Mouse (Mus musculus) lung, postnatal 36 days (tissue): Measurements from ENCODE around the gene Vwa8.
"Not testable (repeated sequence)": the region's sequence is repeated elsewhere in the genome, so short reads cannot be mapped to it uniquely, and the experiment has no call there.

Experiments
- DNase-seq: peaks from one replicate; pipeline ENCODE4 v3.0.0; 2022; ENCODE audit warnings: mixed read lengths

The Vwa8 gene

GRCm38 (mm10) chr14:78885915-78886534 lies 37.2 kb downstream of the Vwa8 start:
- no peak for DNase-seq

GRCm38 (mm10) chr14:78886566-78887234 lies 37.8 kb downstream of the Vwa8 start:
- DNase-seq = peak; percentile 10

- DNase-seq = not testable (repeated sequence)
These were observed 38.6 kb downstream of the Vwa8 start for GRCm38 (mm10) chr14:78887494-78887893.

- DNase-seq = no peak
These were observed 46.6 kb downstream of the Vwa8 start for GRCm38 (mm10) chr14:78895496-78895895.

- peak; percentile 56 for DNase-seq
These were observed 47.4 kb downstream of the Vwa8 start for GRCm38 (mm10) chr14:78896252-78896651.

GRCm38 (mm10) chr14:78900770-78901169 lies 51.9 kb downstream of the Vwa8 start:
- peak; percentile 23 for DNase-seq

- no peak for DNase-seq
These were observed 59.5 kb downstream of the Vwa8 start for GRCm38 (mm10) chr14:78908205-78908863.

- no peak for DNase-seq
These were observed 63.2 kb downstream of the Vwa8 start for GRCm38 (mm10) chr14:78912076-78912475.

GRCm38 (mm10) chr14:78914180-78914579 lies 65.3 kb downstream of the Vwa8 start:
- peak; percentile 21 for DNase-seq

- DNase-seq = no peak
These were observed 67.8 kb downstream of the Vwa8 start for GRCm38 (mm10) chr14:78916691-78917090.

- no peak for DNase-seq
These were observed 72.4 kb downstream of the Vwa8 start for GRCm38 (mm10) chr14:78921219-78921618.

GRCm38 (mm10) chr14:78923631-78924030 lies 74.8 kb downstream of the Vwa8 start:
- no peak for DNase-seq

GRCm38 (mm10) chr14:78924755-78925537 lies 76.1 kb downstream of the Vwa8 start:
- DNase-seq = no peak

GRCm38 (mm10) chr14:78932094-78932493 lies 83.2 kb downstream of the Vwa8 start:
- DNase-seq = no peak

- DNase-seq = no peak
These were observed 84.5 kb downstream of the Vwa8 start for GRCm38 (mm10) chr14:78933399-78933798.

GRCm38 (mm10) chr14:78934596-78934995 lies 85.7 kb downstream of the Vwa8 start:
- DNase-seq = no peak

- DNase-seq = no peak
These were observed 86.9 kb downstream of the Vwa8 start for GRCm38 (mm10) chr14:78935796-78936195.

GRCm38 (mm10) chr14:78941741-78942475 lies 93.1 kb downstream of the Vwa8 start:
- DNase-seq = no peak

GRCm38 (mm10) chr14:78955745-78956144 lies 106.9 kb downstream of the Vwa8 start:
- DNase-seq = no peak

GRCm38 (mm10) chr14:78970621-78971020 lies 121.8 kb downstream of the Vwa8 start:
- no peak for DNase-seq

GRCm38 (mm10) chr14:78972424-78972823 lies 123.6 kb downstream of the Vwa8 start:
- no peak for DNase-seq

- DNase-seq = no peak
These were observed 134.3 kb downstream of the Vwa8 start for GRCm38 (mm10) chr14:78983104-78983503.

- DNase-seq = peak; percentile 30
These were observed 135.4 kb downstream of the Vwa8 start for GRCm38 (mm10) chr14:78984296-78984695.
